Comparison of ENCODE assay signal across 23 mouse cellular contexts in genomic region chr1:141842547-141842946, GRCm38 (mm10).
DNase-seq lines count a peak whose midpoint lies in the region; ATAC-seq and TF ChIP-seq lines count a peak whose summit lies in the region.
"Had no signal": no experiment of that assay in that cellular context is flagged by ENCODE, and none has a peak within 500 bp of the region (broad histone marks: within the 10 kb centered on the region; RNA-seq: fewer than 3 reads in every experiment).

No protein-coding gene starts in this region.

- H3K4me2 ChIP-seq in forebrain, embryonic 14.5 days (ENCODE audit: low read length): no peak overlapping the region
- H3K4me2 ChIP-seq in forebrain, embryonic 15.5 days (replicated peaks): no peak overlapping the region
- H3K4me2 ChIP-seq in forebrain, postnatal 0 days (ENCODE audit: low read depth): no peak overlapping the region
- no peak overlapping the region for H3K4me2 ChIP-seq in forebrain, embryonic 12.5 days
- H3K4me2 ChIP-seq: embryonic facial prominence, embryonic 12.5 days had no signal

- DNase-seq in forebrain, embryonic 14.5 days (ENCODE audit: low spot score): peak; percentile 3
- DNase-seq in forebrain, postnatal 0 days: peak; percentile 29
- peak; percentile 63 for DNase-seq in brain, adult 2 months (ENCODE audit: low read depth, low spot score)
- DNase-seq in telencephalon, adult 2 months (ENCODE audit: low read depth, low spot score): peak; percentile 42
- no peak for DNase-seq in gastrocnemius, postnatal 14 days
- DNase-seq: adrenal gland, adult 8-10 months; adrenal gland, postnatal 14 days; adrenal gland, postnatal 36 days; B cell, adult 2 months; cerebellum, adult 11-12 months; cerebellum, adult 2 months; cerebellum, adult 9-10 months; cerebellum, postnatal 10 days; cerebellum, postnatal 25 days had no signal

- no peak for ATAC-seq in forebrain, embryonic 14.5 days
- no peak for ATAC-seq in forebrain, embryonic 15.5 days (replicated peaks)
- peak; percentile 89 for ATAC-seq in forebrain, postnatal 0 days
- ATAC-seq in forebrain, embryonic 12.5 days (ENCODE audit: low FRiP score): no peak
- ATAC-seq: activated CD4-positive, CD25-positive, alpha-beta regulatory T cell, adult 4 months; CD4-positive, CD25-positive, alpha-beta regulatory T cell, adult 4 months; Patski had no signal

- H3K9ac ChIP-seq in forebrain, embryonic 14.5 days (ENCODE audit: low read length): no peak overlapping the region
- no peak overlapping the region for H3K9ac ChIP-seq in forebrain, embryonic 15.5 days (replicated peaks)
- H3K9ac ChIP-seq in forebrain, postnatal 0 days: no peak overlapping the region
- no peak overlapping the region for H3K9ac ChIP-seq in forebrain, embryonic 12.5 days
- H3K9ac ChIP-seq: embryonic facial prominence, embryonic 12.5 days had no signal

- no peak for TF ChIP-seq CTCF in forebrain, postnatal 0 days (IDR thresholded peaks at IDR 0.05; ENCODE audit: low read depth)

- no peaks in the 10 kb centered on the region for H3K27me3 ChIP-seq in forebrain, embryonic 14.5 days (replicated peaks; ENCODE audit: control insufficient read depth, insufficient read depth, low read length)
- H3K27me3 ChIP-seq in forebrain, embryonic 15.5 days: no peaks in the 10 kb centered on the region
- no peaks in the 10 kb centered on the region for H3K27me3 ChIP-seq in forebrain, postnatal 0 days (ENCODE audit: insufficient read depth, low read length)
- H3K27me3 ChIP-seq in forebrain, embryonic 12.5 days: no peaks in the 10 kb centered on the region
- H3K27me3 ChIP-seq: CH12.LX; embryonic facial prominence, embryonic 12.5 days; Patski had no signal

- WGBS in forebrain, embryonic 14.5 days: 71% methylated on average over 2 of the region's 2 CpGs
- WGBS in forebrain, embryonic 15.5 days: 74% methylated on average over 2 of the region's 2 CpGs
- WGBS in forebrain, postnatal 0 days: 48% methylated on average over 2 of the region's 2 CpGs
- WGBS in forebrain, embryonic 12.5 days: 92% methylated on average over 2 of the region's 2 CpGs

- H3K4me1 ChIP-seq in forebrain, embryonic 14.5 days (ENCODE audit: control insufficient read depth, insufficient read depth, low read length): no peaks in the 10 kb centered on the region
- H3K4me1 ChIP-seq in forebrain, embryonic 15.5 days: no peaks in the 10 kb centered on the region
- no peaks in the 10 kb centered on the region for H3K4me1 ChIP-seq in forebrain, postnatal 0 days (ENCODE audit: insufficient read depth)
- no peaks in the 10 kb centered on the region for H3K4me1 ChIP-seq in forebrain, embryonic 12.5 days
- H3K4me1 ChIP-seq: embryonic facial prominence, embryonic 10.5 days; embryonic facial prominence, embryonic 12.5 days had no signal

- no peaks in the 10 kb centered on the region for H3K36me3 ChIP-seq in forebrain, embryonic 14.5 days (ENCODE audit: control insufficient read depth, insufficient read depth, low read length)
- H3K36me3 ChIP-seq in forebrain, embryonic 15.5 days: no peaks in the 10 kb centered on the region
- no peaks in the 10 kb centered on the region for H3K36me3 ChIP-seq in forebrain, postnatal 0 days (ENCODE audit: insufficient read depth)
- H3K36me3 ChIP-seq in forebrain, embryonic 12.5 days (replicated peaks): no peaks in the 10 kb centered on the region
- H3K36me3 ChIP-seq: embryonic facial prominence, embryonic 10.5 days; embryonic facial prominence, embryonic 12.5 days; G1E had no signal

- intact Hi-C loops in gastrocnemius, postnatal 14 days (cut with DNase I; ENCODE audit: low total_unique reads): no loop called here

- no peaks in the 10 kb centered on the region for H3K9me3 ChIP-seq in forebrain, embryonic 14.5 days (replicated peaks; ENCODE audit: control insufficient read depth, low read length)
- no peaks in the 10 kb centered on the region for H3K9me3 ChIP-seq in forebrain, embryonic 15.5 days
- H3K9me3 ChIP-seq in forebrain, postnatal 0 days (ENCODE audit: low read length): no peaks in the 10 kb centered on the region
- H3K9me3 ChIP-seq in forebrain, embryonic 12.5 days: no peaks in the 10 kb centered on the region
- H3K9me3 ChIP-seq: embryonic facial prominence, embryonic 10.5 days; embryonic facial prominence, embryonic 12.5 days had no signal

- H3K4me3 ChIP-seq in forebrain, embryonic 14.5 days (ENCODE audit: low read depth, low read length): no peak overlapping the region
- H3K4me3 ChIP-seq in forebrain, embryonic 15.5 days: no peak overlapping the region
- H3K4me3 ChIP-seq in forebrain, postnatal 0 days (ENCODE audit: low read depth, low read length): no peak overlapping the region
- no peak overlapping the region for H3K4me3 ChIP-seq in forebrain, embryonic 12.5 days (replicated peaks)
- H3K4me3 ChIP-seq: embryonic facial prominence, embryonic 10.5 days; embryonic facial prominence, embryonic 12.5 days had no signal

- H3K27ac ChIP-seq in forebrain, embryonic 14.5 days (ENCODE audit: low read depth, low read length): no peak overlapping the region
- no peak overlapping the region for H3K27ac ChIP-seq in forebrain, embryonic 15.5 days (replicated peaks)
- no peak overlapping the region for H3K27ac ChIP-seq in forebrain, postnatal 0 days (ENCODE audit: low read depth, low read length)
- no peak overlapping the region for H3K27ac ChIP-seq in forebrain, embryonic 12.5 days
- H3K27ac ChIP-seq: embryonic facial prominence, embryonic 10.5 days; embryonic facial prominence, embryonic 12.5 days had no signal
